Mouse (Mus musculus) testis, adult 2 months (tissue): ENCODE results near the gene Cited1. TPM values are rescaled to one million over a fixed set of nuclear protein-coding genes. Genes with fewer than 3 reads are reported as not detected.
"Not testable (repeated sequence)": the region's sequence is repeated elsewhere in the genome, so short reads cannot be mapped to it uniquely, and the experiment has no call there.

Source experiments
- H3K27ac ChIP-seq: fragments of 200-500 bp; 2 replicates; pipeline ENCODE4 v1.5.1; 2012; ENCODE audit warnings: low read depth, low read length; ENCODE audit not compliant: control insufficient read depth, insufficient read depth
- H3K27me3 ChIP-seq: fragments of 200-500 bp; 2 replicates; pipeline ENCODE4 v1.6.1; 2012; ENCODE audit warnings: mild to moderate bottlenecking, low read length, moderate library complexity; ENCODE audit not compliant: control insufficient read depth, insufficient read depth
- H3K36me3 ChIP-seq: fragments of 200-500 bp; 2 replicates; pipeline ENCODE4 v1.6.1; 2012; ENCODE audit warnings: mild to moderate bottlenecking, low read length; ENCODE audit not compliant: control insufficient read depth, insufficient read depth
- H3K4me1 ChIP-seq: fragments of 200-500 bp; 2 replicates; pipeline ENCODE4 v1.6.1; 2012; ENCODE audit warnings: low read length; ENCODE audit not compliant: control insufficient read depth, insufficient read depth
- H3K4me3 ChIP-seq: fragments of 200-500 bp; 2 replicates; pipeline ENCODE4 v1.5.1; 2012; ENCODE audit warnings: low read depth, mild to moderate bottlenecking, low read length, moderate library complexity, mixed read lengths; ENCODE audit not compliant: control insufficient read depth
- CTCF ChIP-seq: fragments of 200-500 bp; IDR thresholded peaks from 2 replicates; pipeline ENCODE4 v1.5.1; 2012; ENCODE audit warnings: low read depth, mild to moderate bottlenecking, inconsistent platforms, low read length, moderate library complexity; ENCODE audit not compliant: control insufficient read depth, insufficient read depth, insufficient replicate concordance
- POLR2A ChIP-seq: fragments of 200-500 bp; IDR thresholded peaks from 2 replicates; pipeline ENCODE4 v1.6.1; 2012; ENCODE audit warnings: low read depth, mild to moderate bottlenecking, inconsistent platforms, low read length, moderate library complexity; ENCODE audit not compliant: control insufficient read depth
- polyA plus RNA-seq: library from polyadenylated mRNA; depleted of rRNA; stranded (reverse); fragments of >200 nt; gene quantifications from 2 replicates; pipeline ENCODE4 v1.2.3, GENCODE M21; 2012; rRNA removed

Cited1 gene
- polyA plus RNA-seq, 1 experiment, result 92.9 TPM

DNA sequence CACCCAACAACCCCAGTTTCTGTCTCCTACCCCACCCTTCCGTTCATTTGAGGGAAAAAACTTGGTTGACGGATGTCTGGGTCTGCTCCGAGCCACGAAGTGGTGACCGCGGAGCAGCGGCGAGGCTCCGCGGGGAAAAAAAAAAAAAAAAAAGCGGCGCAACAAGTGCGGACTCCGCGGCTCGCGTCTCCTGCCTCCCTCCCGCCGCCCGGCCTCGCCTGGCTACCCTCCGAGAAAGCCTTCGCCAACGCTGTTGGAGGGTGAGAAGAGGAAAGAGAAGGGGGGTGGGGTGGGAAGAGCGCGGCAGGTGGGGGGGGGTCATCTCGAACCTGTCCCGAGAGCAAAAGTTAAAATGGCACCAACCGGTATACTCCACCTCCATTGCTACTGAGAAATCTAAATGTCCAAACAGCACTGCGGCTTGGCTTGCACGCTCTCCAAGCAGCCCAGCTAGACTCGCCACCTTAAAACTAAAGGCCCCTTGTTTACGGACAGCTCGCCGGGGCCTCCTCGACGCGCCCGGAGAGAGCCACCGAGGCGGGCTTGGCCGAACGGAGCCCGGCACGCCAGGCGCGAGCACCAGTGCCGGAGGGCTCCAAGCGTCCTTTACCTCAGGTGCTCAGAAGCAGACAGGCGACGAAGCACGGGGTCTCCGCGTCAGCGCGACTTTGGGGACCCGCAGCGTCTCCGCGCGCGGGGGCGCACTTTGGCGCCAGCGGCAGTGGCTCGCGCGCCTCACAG, 1.7 kb downstream of the Cited1 start:
- Histone ChIP-seq H3K4me3 (peak overlapping the region; percentile 54), H3K4me1 (peaks cover 7% of the 10 kb centered on the region), H3K27ac (peak overlapping the region; percentile 78), H3K27me3 (no peaks in the 10 kb centered on the region), H3K36me3 (no peaks in the 10 kb centered on the region)
- TF ChIP-seq CTCF (no peak), POLR2A (no peak)

GRCm38 (mm10) chrX:102244334-102244733, 7.6 kb downstream of the Cited1 start:
- Histone ChIP-seq H3K4me3 (no peak overlapping the region), H3K4me1 (no peaks in the 10 kb centered on the region), H3K27me3 (no peaks in the 10 kb centered on the region), H3K27ac (peak overlapping the region; percentile 69; the same call in 1 of the 2 replicates), H3K36me3 (no peaks in the 10 kb centered on the region)
- TF ChIP-seq CTCF (no peak), POLR2A (no peak)

- Histone ChIP-seq H3K27me3 (no peaks in the 10 kb centered on the region), H3K4me3 (no peak overlapping the region), H3K36me3 (no peaks in the 10 kb centered on the region), H3K27ac (no peak overlapping the region), H3K4me1 (no peaks in the 10 kb centered on the region)
- peak; percentile 13; the same call in 1 of the 2 replicates for TF ChIP-seq CTCF
- TF ChIP-seq POLR2A, result no peak
Measured at GRCm38 (mm10) chrX:102219126-102219525, 32.9 kb downstream of the Cited1 start.

- not testable (repeated sequence) for H3K4me1 ChIP-seq, H3K36me3 ChIP-seq, H3K27ac ChIP-seq, H3K27me3 ChIP-seq, H3K4me3 ChIP-seq
- TF ChIP-seq CTCF, result peak; percentile 28; the same call in 1 of the 2 replicates
Measured at GRCm38 (mm10) chrX:102215356-102215755, 36.6 kb downstream of the Cited1 start.

Other genes with a start within 250 kb of the Cited1 start
- gene Rtl5, start 180.9 kb downstream of the Cited1 start, polyA plus RNA-seq, result 0.52 and 0.64 TPM in 2 replicates
- gene Pin4, start 132.7 kb downstream of the Cited1 start, polyA plus RNA-seq, result 4.2 and 5.1 TPM in 2 replicates
- gene Ercc6l, start 95.1 kb downstream of the Cited1 start, polyA plus RNA-seq, result 0.37 and 0.44 TPM in 2 replicates
- gene Rps4x, start 62.8 kb downstream of the Cited1 start, polyA plus RNA-seq, result 27.2 and 39.7 TPM in 2 replicates